Mouse (Mus musculus): ENCODE data around the gene Trhr2.

GRCm38 (mm10) chr8:122332753-122333506 lies 27.6 kb downstream of the Trhr2 start:
- TF ChIP-seq CTCF (IDR thresholded peaks at IDR 0.05; ENCODE audit: insufficient read depth, low read depth, low read length), result peak; percentile 98
- no peak for TF ChIP-seq POLR2A (IDR thresholded peaks at IDR 0.05; ENCODE audit: insufficient read depth, low read depth, low read length)

Measured in olfactory bulb, adult 2 months (tissue).